Mouse (Mus musculus) midbrain, embryonic 10.5 days (tissue): ENCODE measurements at regions not wholly inside any gene's neighbourhood (a gene's known extent, or its start where the extent isn't known, plus 50 kb on each side); places are given as distances from the start of the nearest gene placed in this dataset.
A peak's percentile ranks its signal among the peaks of the same experiment; 100 is the strongest.

ENCODE experiments used
- DNase-seq: peaks from one replicate; pipeline ENCODE4 v3.0.0-alpha.2; 2017; ENCODE audit warnings: low spot score
- H3K27ac ChIP-seq: fragments of 300-500 bp; sonication (generic); replicated peaks from 2 replicates; pipeline ENCODE4 v1.5.1; 2016; ENCODE audit warnings: mild to moderate bottlenecking
- H3K27me3 ChIP-seq: fragments of 300-500 bp; sonication (generic); 2 replicates; pipeline ENCODE4 v1.6.1; 2016; ENCODE audit warnings: low read depth, mild to moderate bottlenecking; ENCODE audit not compliant: poor library complexity, severe bottlenecking
- H3K36me3 ChIP-seq: fragments of 300-500 bp; sonication (generic); 2 replicates; pipeline ENCODE4 v1.6.1; 2016; ENCODE audit warnings: mild to moderate bottlenecking, moderate library complexity
- H3K4me1 ChIP-seq: fragments of 300-500 bp; sonication (generic); 2 replicates; pipeline ENCODE4 v1.6.1; 2016
- H3K4me3 ChIP-seq: fragments of 300-500 bp; sonication (generic); 2 replicates; pipeline ENCODE4 v1.5.1; 2016; ENCODE audit warnings: mild to moderate bottlenecking, moderate library complexity
- H3K9me3 ChIP-seq: fragments of 300-500 bp; sonication (generic); replicated peaks from 2 replicates; pipeline ENCODE4 v1.6.1; 2016; ENCODE audit warnings: mild to moderate bottlenecking
- WGBS: fragments of 180-500 bp; shearing (Covaris S2); methylation state at CpG from one replicate; pipeline ENCODE4 v1.1.7; 2016; 5-methylcytosine and 5-hydroxymethylcytosine counted together

GRCm38 (mm10) chr8:91999661-92000060 is 197.8 kb upstream of the Irx3 start:
- Histone ChIP-seq H3K36me3 (peaks cover 10% of the 10 kb centered on the region), H3K4me1 (peaks cover 55% of the 10 kb centered on the region), H3K27ac (0 out of 2 replicates have a peak overlapping the region, but pooled peaks have one; percentile 15), H3K9me3 (peaks cover 7% of the 10 kb centered on the region; the same call in 1 of the 2 replicates), H3K4me3 (no peak overlapping the region), H3K27me3 (peaks cover 68% of the 10 kb centered on the region)
- 88% methylated on average over 5 of the region's 5 CpGs for WGBS
- no peak for DNase-seq

DNA sequence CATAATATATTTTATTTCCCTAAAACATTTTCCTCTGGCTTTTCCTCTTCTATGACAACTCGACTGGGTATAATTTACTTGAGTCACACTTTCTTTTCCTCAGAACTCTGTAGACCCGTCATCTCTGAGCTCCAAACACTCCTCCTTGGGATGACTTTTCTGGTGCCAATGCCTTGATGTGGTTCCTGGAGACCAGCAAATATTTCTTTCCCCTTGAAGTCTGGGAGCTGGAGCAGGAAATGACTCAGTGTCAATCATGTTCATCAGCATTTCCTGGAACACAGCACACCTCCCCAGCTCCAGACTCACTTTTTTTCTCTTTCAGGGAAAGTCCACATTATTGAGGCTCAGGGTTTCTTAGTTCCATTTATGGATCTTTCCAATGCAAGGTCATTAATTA is 197.3 kb upstream of the Irx3 start:
- Histone ChIP-seq H3K4me3 (no peak overlapping the region), H3K27ac (no peak overlapping the region), H3K36me3 (peaks cover 10% of the 10 kb centered on the region), H3K9me3 (peaks cover 7% of the 10 kb centered on the region; the same call in 1 of the 2 replicates), H3K27me3 (peaks cover 73% of the 10 kb centered on the region), H3K4me1 (peaks cover 57% of the 10 kb centered on the region)
- 87% methylated on average over 2 of the region's 2 CpGs for WGBS
- no peak for DNase-seq

GRCm38 (mm10) chr8:91997892-91998189 is 196.0 kb upstream of the Irx3 start:
- peaks cover 7% of the 10 kb centered on the region; the same call in 1 of the 2 replicates for H3K9me3 ChIP-seq
- H3K27ac ChIP-seq = peak overlapping the region; percentile 88
- peaks cover 69% of the 10 kb centered on the region for H3K4me1 ChIP-seq
- peaks cover 4% of the 10 kb centered on the region; the same call in 1 of the 2 replicates for H3K36me3 ChIP-seq
- peaks cover 77% of the 10 kb centered on the region for H3K27me3 ChIP-seq
- H3K4me3 ChIP-seq = peak overlapping the region; percentile 35
- DNase-seq = no peak

- peaks cover 69% of the 10 kb centered on the region for H3K4me1 ChIP-seq
- H3K4me3 ChIP-seq = peak overlapping the region; percentile 35
- peaks cover 4% of the 10 kb centered on the region; the same call in 1 of the 2 replicates for H3K36me3 ChIP-seq
- H3K27ac ChIP-seq = peak overlapping the region; percentile 88
- peaks cover 7% of the 10 kb centered on the region; the same call in 1 of the 2 replicates for H3K9me3 ChIP-seq
- H3K27me3 ChIP-seq = peaks cover 77% of the 10 kb centered on the region
- DNase-seq = peak; percentile 89
- WGBS = 21% methylated on average over 26 of the region's 26 CpGs
Observed at GRCm38 (mm10) chr8:91997023-91997891, 195.4 kb upstream of the Irx3 start.

DNA sequence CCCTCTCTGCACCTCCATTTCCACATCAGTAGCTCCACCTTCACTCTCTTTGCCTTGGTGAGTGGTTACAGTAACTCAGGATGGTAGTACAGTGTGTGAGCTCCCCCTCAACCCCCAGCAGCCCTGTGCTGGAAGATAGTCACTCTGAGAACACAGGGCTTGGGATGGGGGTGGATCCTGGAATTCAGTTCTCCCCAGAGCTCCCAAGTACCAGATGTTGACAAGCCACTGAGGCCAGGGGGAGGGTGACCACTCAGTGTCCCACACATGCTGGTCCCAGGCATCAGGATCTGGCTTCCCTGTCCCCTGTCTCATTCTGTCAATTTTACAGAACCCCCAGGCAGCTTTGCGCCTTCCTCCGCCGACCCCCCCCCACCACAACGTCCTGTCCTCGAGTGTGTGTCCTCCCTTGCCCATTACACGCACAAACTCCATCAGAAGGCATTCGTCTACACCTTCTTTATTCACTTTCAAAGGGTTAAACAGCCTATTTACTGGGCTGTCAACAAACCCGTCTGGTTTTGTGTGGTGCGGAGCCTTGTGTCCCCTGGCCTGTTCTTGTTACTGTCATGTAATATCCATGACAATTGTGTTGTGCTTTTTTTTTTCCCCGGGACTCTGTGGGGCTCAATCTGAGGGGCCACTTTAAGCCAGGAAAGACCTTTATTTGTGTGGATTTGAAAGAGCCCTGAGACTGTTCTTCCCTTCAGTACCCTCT is 194.6 kb upstream of the Irx3 start:
- Histone ChIP-seq H3K27ac (peak overlapping the region; percentile 88), H3K4me1 (peaks cover 74% of the 10 kb centered on the region), H3K27me3 (peaks cover 80% of the 10 kb centered on the region), H3K4me3 (peak overlapping the region; percentile 35; the same call in 1 of the 2 replicates), H3K36me3 (peaks cover 4% of the 10 kb centered on the region; the same call in 1 of the 2 replicates), H3K9me3 (peaks cover 7% of the 10 kb centered on the region; the same call in 1 of the 2 replicates)
- peak; percentile 71 for DNase-seq
- 8% methylated on average over 10 of the region's 10 CpGs for WGBS

DNA sequence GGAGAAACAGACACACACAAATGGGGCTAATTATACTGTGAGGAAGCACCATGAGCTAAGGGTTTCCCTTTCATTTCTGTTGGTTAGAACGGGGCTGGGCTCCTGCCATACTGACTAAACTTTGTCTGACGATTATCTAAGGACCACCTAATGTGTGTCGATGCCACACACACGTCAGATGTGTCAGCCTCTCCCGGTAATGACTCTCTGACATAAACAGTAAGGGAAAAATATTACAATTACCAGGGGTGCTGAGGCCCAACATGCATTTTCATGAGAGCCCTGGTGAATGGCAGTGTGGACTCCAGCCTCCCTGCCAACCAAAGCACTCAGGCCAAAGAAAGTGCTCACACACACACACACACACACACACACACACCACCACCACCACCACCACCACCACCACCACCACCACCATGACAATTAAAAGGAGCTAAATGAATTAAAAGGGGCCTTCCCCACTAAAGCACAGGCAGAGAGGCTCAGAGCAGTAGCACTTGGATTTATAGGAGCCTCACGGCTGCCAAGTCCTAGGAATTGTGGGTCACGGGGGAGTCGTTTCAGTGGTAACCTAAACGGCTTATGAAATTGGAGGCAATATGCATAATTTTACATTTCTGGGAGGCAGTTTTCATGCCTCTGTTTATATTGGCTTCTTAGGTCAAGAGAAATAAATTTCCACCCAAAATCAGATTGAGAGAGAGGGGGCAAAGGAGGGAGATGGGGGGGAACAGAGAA is 193.7 kb upstream of the Irx3 start:
- H3K4me1 ChIP-seq = peaks cover 80% of the 10 kb centered on the region
- peaks cover 7% of the 10 kb centered on the region; the same call in 1 of the 2 replicates for H3K9me3 ChIP-seq
- no peak for DNase-seq
- H3K36me3 ChIP-seq = peaks cover 4% of the 10 kb centered on the region; the same call in 1 of the 2 replicates
- H3K27me3 ChIP-seq = peaks cover 78% of the 10 kb centered on the region
- H3K27ac ChIP-seq = peak overlapping the region; percentile 88
- 53% methylated on average over 9 of the region's 9 CpGs for WGBS
- H3K4me3 ChIP-seq = 0 out of 2 replicates have a peak overlapping the region, but pooled peaks have one; percentile 35

DNA sequence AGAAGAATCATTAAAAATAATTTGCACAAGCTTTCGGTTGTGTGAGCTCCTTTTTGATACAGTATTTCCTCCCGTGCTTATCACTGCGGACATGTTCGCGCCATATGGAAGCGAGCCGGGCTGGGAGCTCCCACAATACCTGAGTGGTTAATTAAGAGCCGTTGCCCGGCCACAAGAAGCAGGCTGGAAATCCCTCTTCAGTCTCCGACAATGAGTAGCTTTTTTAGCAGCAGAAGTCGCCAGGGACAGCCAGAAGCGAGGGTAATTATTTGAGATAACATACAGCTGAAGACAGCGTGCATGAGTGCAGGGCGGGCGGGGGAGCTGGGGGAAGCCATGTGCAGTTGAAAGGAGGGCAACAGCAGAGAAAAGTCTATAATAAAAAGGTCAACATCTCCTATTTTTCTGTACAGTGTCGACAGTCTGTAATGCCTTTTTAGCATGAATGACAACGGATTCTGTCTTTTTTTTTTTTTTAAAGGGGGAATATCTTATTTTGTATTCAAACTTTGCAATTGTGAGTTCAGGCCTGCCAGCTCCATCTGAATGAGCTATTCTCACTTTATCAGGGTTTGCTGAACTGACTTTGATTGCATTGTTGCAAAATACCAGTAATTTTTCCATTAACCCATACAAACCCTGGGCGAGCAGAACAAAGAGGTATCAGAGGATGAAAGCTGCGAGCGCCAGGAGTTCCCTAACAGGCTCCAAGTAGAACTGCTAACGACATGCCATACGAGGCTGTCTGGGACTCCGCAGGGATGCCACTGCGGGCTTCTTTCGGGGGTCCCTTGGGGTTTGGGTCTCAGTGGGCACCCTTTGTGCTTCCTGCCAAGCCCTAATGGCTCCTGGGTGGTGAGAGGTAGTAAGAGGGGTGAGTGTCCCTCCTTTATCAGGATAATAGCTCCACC is 189.9 kb upstream of the Irx3 start:
- 0 out of 2 replicates have a peak overlapping the region, but pooled peaks have one; percentile 7 for H3K4me3 ChIP-seq

GRCm38 (mm10) chr8:91990952-91991351 is 189.1 kb upstream of the Irx3 start:
- DNase-seq = no peak

More for the DNA sequence above, 189.9 kb upstream of the Irx3 start:
- Histone ChIP-seq H3K36me3 (no peaks in the 10 kb centered on the region), H3K27ac (peak overlapping the region; percentile 78), H3K27me3 (peaks cover 82% of the 10 kb centered on the region), H3K4me1 (peaks cover 78% of the 10 kb centered on the region), H3K9me3 (no peaks in the 10 kb centered on the region)
- WGBS = 51% methylated on average over 25 of the region's 25 CpGs
- peak; percentile 32 for DNase-seq

DNA sequence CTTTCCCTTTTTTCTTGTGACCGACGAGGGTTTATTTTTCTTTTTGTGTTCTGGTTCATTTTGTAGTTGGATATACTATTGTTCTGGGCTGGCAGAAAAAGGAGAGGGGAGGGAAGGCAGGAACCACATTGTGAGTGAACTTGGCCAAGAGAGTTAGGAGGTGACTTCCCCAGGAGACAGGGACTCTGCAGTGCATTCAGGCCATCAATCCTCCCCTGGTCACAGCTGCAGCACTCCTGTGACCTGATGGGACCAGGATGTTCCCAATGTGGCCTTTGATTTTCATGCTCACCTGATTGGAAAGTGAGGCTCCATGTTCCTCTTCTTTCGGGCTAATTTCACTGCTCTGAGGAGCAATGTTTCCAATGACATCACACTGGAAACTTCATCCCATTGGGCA is 188.2 kb upstream of the Irx3 start:
- no peaks in the 10 kb centered on the region for H3K36me3 ChIP-seq
- no peak for DNase-seq
- H3K27me3 ChIP-seq = peaks cover 70% of the 10 kb centered on the region
- H3K27ac ChIP-seq = no peak overlapping the region
- H3K4me1 ChIP-seq = peaks cover 60% of the 10 kb centered on the region
- H3K4me3 ChIP-seq = no peak overlapping the region
- 80% methylated on average over 3 of the region's 3 CpGs for WGBS
- H3K9me3 ChIP-seq = no peaks in the 10 kb centered on the region

More at GRCm38 (mm10) chr8:91990952-91991351, 189.1 kb upstream of the Irx3 start:
- Histone ChIP-seq H3K4me1 (peaks cover 69% of the 10 kb centered on the region), H3K9me3 (no peaks in the 10 kb centered on the region), H3K27ac (peak overlapping the region; percentile 78), H3K36me3 (no peaks in the 10 kb centered on the region), H3K4me3 (no peak overlapping the region), H3K27me3 (peaks cover 78% of the 10 kb centered on the region)
- WGBS = 68% methylated on average over 5 of the region's 5 CpGs

- DNase-seq = no peak
- WGBS = 74% methylated on average over 11 of the region's 11 CpGs
- Histone ChIP-seq H3K4me1 (peaks cover 50% of the 10 kb centered on the region), H3K27me3 (peaks cover 66% of the 10 kb centered on the region), H3K27ac (peak overlapping the region; percentile 23; the same call in 1 of the 2 replicates), H3K36me3 (no peaks in the 10 kb centered on the region), H3K4me3 (no peak overlapping the region), H3K9me3 (no peaks in the 10 kb centered on the region)
Observed at GRCm38 (mm10) chr8:91988866-91989633, 187.2 kb upstream of the Irx3 start.

DNA sequence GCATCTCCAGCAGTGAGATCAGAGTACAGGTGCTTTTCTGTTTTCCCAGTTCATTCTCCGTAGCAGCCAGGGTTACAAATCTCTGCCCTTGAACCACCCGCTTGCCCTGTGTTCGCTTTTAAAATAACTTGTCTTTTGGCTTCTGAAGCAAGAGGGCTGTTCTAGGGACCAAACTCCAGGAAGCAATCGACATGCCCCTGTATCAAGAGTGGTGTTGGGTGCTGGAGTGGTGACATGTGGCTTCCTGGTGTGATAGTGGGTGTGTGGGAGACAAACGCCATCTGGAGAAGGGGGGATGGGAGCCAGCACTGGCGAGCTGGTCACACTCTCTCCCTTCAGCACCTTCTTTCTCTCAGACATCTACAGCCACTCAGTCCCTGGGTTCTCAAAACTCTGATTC is 186.0 kb upstream of the Irx3 start:
- no peak overlapping the region for H3K4me3 ChIP-seq
- H3K9me3 ChIP-seq = 0 out of 2 replicates have a peak, but pooled peaks cover 7% of the 10 kb centered on the region
- WGBS = 73% methylated on average over 6 of the region's 6 CpGs
- peaks cover 38% of the 10 kb centered on the region for H3K4me1 ChIP-seq
- H3K36me3 ChIP-seq = no peaks in the 10 kb centered on the region
- DNase-seq = no peak
- 0 out of 2 replicates have a peak overlapping the region, but pooled peaks have one; percentile 18 for H3K27ac ChIP-seq
- H3K27me3 ChIP-seq = peaks cover 54% of the 10 kb centered on the region
